Mouse (Mus musculus) liver, embryonic 14.5 days (tissue): ENCODE results near the gene Cs. TPM values are rescaled to one million over a fixed set of nuclear protein-coding genes. Genes with fewer than 3 reads are reported as not detected.

ENCODE experiments used
- ATAC-seq: fragments of 200-750 bp; cut with Nextera tagmentation; 2 replicates; pipeline ENCODE4 v1.8.0; 2017; ENCODE audit warnings: moderate number of reproducible peaks, mild to moderate bottlenecking, moderate library complexity; ENCODE audit not compliant: insufficient read depth
- DNase-seq, 3 experiments: peaks; one replicate each; pipeline ENCODE4 v3.0.0-alpha.2; 2012 to 2013; ENCODE audit warnings: low read depth in 3 of 3, low spot score in 3 of 3
- H3K27ac ChIP-seq: fragments of 300-500 bp; sonication (generic); 2 replicates; pipeline ENCODE4 v1.5.1; 2014; ENCODE audit warnings: moderate library complexity, mild to moderate bottlenecking, control low read depth, inconsistent platforms
- H3K27me3 ChIP-seq: fragments of 300-500 bp; sonication (generic); 2 replicates; pipeline ENCODE4 v1.6.1; 2014; ENCODE audit warnings: mild to moderate bottlenecking, low read length, moderate library complexity; ENCODE audit not compliant: control insufficient read depth, insufficient read depth
- H3K36me3 ChIP-seq: fragments of 300-500 bp; sonication (generic); replicated peaks from 2 replicates; pipeline ENCODE4 v1.6.1; 2014; ENCODE audit warnings: low read depth; ENCODE audit not compliant: control insufficient read depth, insufficient read depth
- H3K4me1 ChIP-seq, 2 experiments: fragments of 200-500 bp in 1 of 2; fragments of 300-500 bp in 1 of 2; sonication (generic) in 1 of 2; replicated peaks; 2 replicates each; pipeline ENCODE4 v1.6.1; 2012 to 2014; ENCODE audit warnings: antibody characterized with exemption in 1 of 2, inconsistent platforms in 1 of 2, low read length in 1 of 2; ENCODE audit not compliant: control insufficient read depth in 2 of 2, insufficient read depth in 2 of 2
- H3K4me2 ChIP-seq: fragments of 300-500 bp; sonication (generic); 2 replicates; pipeline ENCODE4 v1.6.1; 2014; ENCODE audit warnings: low read depth, mild to moderate bottlenecking, control low read depth, moderate library complexity
- H3K4me3 ChIP-seq, 2 experiments: fragments of 200-500 bp in 1 of 2; fragments of 300-500 bp in 1 of 2; sonication (generic) in 1 of 2; 2 replicates each; pipeline ENCODE4 v1.5.1; 2012 to 2014; ENCODE audit warnings: low read depth in 2 of 2, low read length in 2 of 2, mild to moderate bottlenecking in 2 of 2, control low read depth in 1 of 2, inconsistent platforms in 1 of 2, moderate library complexity in 1 of 2; ENCODE audit not compliant: insufficient read depth in 1 of 2
- H3K9ac ChIP-seq: fragments of 300-500 bp; sonication (generic); replicated peaks from 2 replicates; pipeline ENCODE4 v1.6.1; 2014; ENCODE audit warnings: mild to moderate bottlenecking, control low read depth, moderate library complexity
- H3K9me3 ChIP-seq: fragments of 300-500 bp; sonication (generic); 2 replicates; pipeline ENCODE4 v1.6.1; 2016; ENCODE audit warnings: low read length, mixed read lengths; ENCODE audit not compliant: control insufficient read depth
- CTCF ChIP-seq: IDR thresholded peaks from 2 replicates; pipeline ENCODE4 v1.5.1; 2016; ENCODE audit warnings: antibody characterized with exemption, low read depth, control low read depth
- EP300 ChIP-seq: IDR thresholded peaks from 2 replicates; pipeline ENCODE4 v1.6.1; 2016; ENCODE audit warnings: antibody characterized with exemption, low read depth
- WGBS: fragments of 180-500 bp; shearing (Covaris S2); extraction: QIAGEN DNeasy Blood & Tissue Kit; methylation state at CpG from one replicate; pipeline ENCODE4 v1.1.7; 2014; ENCODE audit not compliant: insufficient replicate concordance; 5-methylcytosine and 5-hydroxymethylcytosine counted together
- polyA plus RNA-seq, 2 experiments: library from polyadenylated mRNA; depleted of rRNA in 1 of 2; stranded (reverse) in 1 of 2; unstranded in 1 of 2; fragments of >200 nt; fragmentation: Nextera tagmentation in 1 of 2; extraction: Ambion mirVana in 1 of 2; gene quantifications; 2 replicates each; pipeline versions ENCODE4 v1.2.1 to v1.2.3; 2012 to 2014

The Cs gene
- polyA plus RNA-seq, 2 experiments: 80.5 to 117 TPM

GRCm38 (mm10) chr10:128382482-128382881 lies 44.9 kb downstream of the Cs start:
- Histone ChIP-seq H3K27me3 (no peaks in the 10 kb centered on the region), H3K4me2 (no peak overlapping the region), H3K9ac (no peak overlapping the region), H3K36me3 (peaks cover 32% of the 10 kb centered on the region), H3K4me3 (no peak overlapping the region), H3K4me1 (peaks cover 3 to 10% of the 10 kb centered on the region in 2 experiments; a peak in 3 of 4 replicates), H3K9me3 (no peaks in the 10 kb centered on the region), H3K27ac (no peak overlapping the region)
- no peak for DNase-seq
- WGBS: 86% methylated on average over 8 of the region's 8 CpGs
- TF ChIP-seq EP300 (no peak), CTCF (no peak)
- no peak for ATAC-seq

DNA sequence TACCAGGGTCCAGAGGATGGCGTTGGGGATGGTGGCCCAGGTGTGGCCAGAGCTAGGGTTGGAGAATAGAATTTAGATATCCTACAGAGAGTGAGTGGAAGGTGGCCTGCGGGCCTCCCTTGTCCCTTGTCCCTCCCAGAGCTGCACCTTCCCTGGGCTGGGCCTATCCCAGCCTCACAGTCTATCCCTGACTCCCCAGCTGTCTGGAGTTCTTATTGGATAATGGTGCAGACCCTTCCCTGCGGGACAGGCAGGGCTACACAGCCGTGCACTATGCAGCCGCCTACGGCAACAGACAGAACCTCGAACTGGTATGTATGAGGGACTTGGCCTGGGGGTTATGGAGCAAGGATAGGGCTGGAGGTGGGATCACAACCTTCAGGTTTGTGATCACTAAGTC lies 48.4 kb downstream of the Cs start:
- DNase-seq: no peak
- H3K4me2 ChIP-seq: no peak overlapping the region
- H3K36me3 ChIP-seq: peaks cover 52% of the 10 kb centered on the region
- 81% methylated on average over 7 of the region's 7 CpGs for WGBS
- no peak overlapping the region for H3K27ac ChIP-seq
- no peak overlapping the region for H3K9ac ChIP-seq
- H3K9me3 ChIP-seq: no peaks in the 10 kb centered on the region
- no peak overlapping the region for H3K4me3 ChIP-seq
- TF ChIP-seq CTCF (no peak), EP300 (no peak)
- no peaks in the 10 kb centered on the region for H3K4me1 ChIP-seq
- no peak for ATAC-seq
- H3K27me3 ChIP-seq: no peaks in the 10 kb centered on the region

GRCm38 (mm10) chr10:128388941-128389340 lies 51.4 kb downstream of the Cs start:
- no peak for DNase-seq
- TF ChIP-seq EP300 (no peak), CTCF (no peak)
- peaks cover 35% of the 10 kb centered on the region for H3K36me3 ChIP-seq

DNA sequence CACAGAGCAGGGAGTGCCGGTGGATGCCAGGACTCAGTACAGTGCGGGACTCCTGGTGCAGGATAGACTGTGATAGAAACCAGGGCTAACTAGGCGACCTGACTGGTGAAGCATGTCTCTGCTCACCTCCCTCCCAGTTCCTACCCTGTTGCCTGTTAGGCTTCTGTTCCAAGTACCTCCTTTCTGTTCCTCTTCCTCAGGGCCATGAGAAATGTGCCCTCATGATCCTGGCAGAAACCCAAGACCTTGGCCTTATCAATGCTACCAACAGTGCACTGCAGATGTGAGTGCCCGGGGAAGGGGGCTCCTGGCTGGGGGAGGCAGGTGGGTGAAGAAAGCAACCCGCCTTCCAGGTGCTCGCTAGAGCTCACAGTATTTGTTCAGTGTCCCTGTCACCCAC lies 52.0 kb downstream of the Cs start:
- H3K4me2 ChIP-seq: no peak overlapping the region
- DNase-seq (no peak), ATAC-seq (no peak)
- TF ChIP-seq CTCF: no peak
- TF ChIP-seq EP300: no peak
- H3K27me3 ChIP-seq: no peaks in the 10 kb centered on the region
- H3K36me3 ChIP-seq: peaks cover 30% of the 10 kb centered on the region
- H3K9ac ChIP-seq: no peak overlapping the region
- H3K4me1 ChIP-seq: no peaks in the 10 kb centered on the region
- H3K27ac ChIP-seq: no peak overlapping the region
- no peaks in the 10 kb centered on the region for H3K9me3 ChIP-seq
- WGBS: 67% methylated on average over 6 of the region's 6 CpGs
- H3K4me3 ChIP-seq: no peak overlapping the region

More at GRCm38 (mm10) chr10:128388941-128389340, 51.4 kb downstream of the Cs start:
- H3K27me3 ChIP-seq: no peaks in the 10 kb centered on the region
- H3K4me1 ChIP-seq: no peaks in the 10 kb centered on the region
- no peak overlapping the region for H3K4me2 ChIP-seq
- 88% methylated on average over 14 of the region's 14 CpGs for WGBS
- ATAC-seq: no peak
- H3K27ac ChIP-seq: no peak overlapping the region
- no peak overlapping the region for H3K4me3 ChIP-seq
- no peak overlapping the region for H3K9ac ChIP-seq
- H3K9me3 ChIP-seq: no peaks in the 10 kb centered on the region

GRCm38 (mm10) chr10:128390366-128390765 lies 52.8 kb downstream of the Cs start:
- H3K27me3 ChIP-seq: no peaks in the 10 kb centered on the region
- no peak for DNase-seq
- H3K9me3 ChIP-seq: no peaks in the 10 kb centered on the region
- H3K27ac ChIP-seq: no peak overlapping the region
- WGBS: 91% methylated on average over 12 of the region's 12 CpGs
- no peaks in the 10 kb centered on the region for H3K4me1 ChIP-seq
- no peak overlapping the region for H3K4me3 ChIP-seq
- H3K9ac ChIP-seq: no peak overlapping the region
- H3K4me2 ChIP-seq: no peak overlapping the region
- TF ChIP-seq CTCF: no peak
- no peak for TF ChIP-seq EP300
- H3K36me3 ChIP-seq: peaks cover 27% of the 10 kb centered on the region
- ATAC-seq: no peak
